In genomic region chr11:100355151-100355951, GRCm38 (mm10) we compare ENCODE assay signal across 8 mouse cellular contexts. TPM values are rescaled to one million over a fixed set of nuclear protein-coding genes. Genes with fewer than 3 reads are reported as not detected.
DNase-seq lines count a peak whose midpoint lies in the region; ATAC-seq lines count a peak whose summit lies in the region.

No protein-coding gene starts in this region.

- peak; percentile 28 to 60 for ATAC-seq in hematopoietic stem cell, adult 5-6 weeks (replicated peaks in 1 of 2; ENCODE audit: insufficient read depth in 1 of 2, low FRiP score in 2 of 2, low TSS enrichment in 1 of 2, low read depth in 1 of 2, poor library complexity in 2 of 2, severe bottlenecking in 2 of 2)

- peak; percentile 82 for DNase-seq in CD4-positive, CD25-positive, alpha-beta regulatory T cell, adult 2 months (ENCODE audit: low read depth, low spot score)
- DNase-seq in MEL-GATA-1-ER (ENCODE audit: extremely low read depth, low read depth), result peak; percentile 39
- peak; percentile 30 to 34 for DNase-seq in cerebellum, postnatal 36 days
- DNase-seq in layer of hippocampus, postnatal 14 days (ENCODE audit: low spot score in 2 of 2), result peak; percentile 49 to 50
- peak; percentile 55 to 70 for DNase-seq in lung, postnatal 4 days
- DNase-seq in right cerebral cortex, postnatal 25 days, result peak; percentile 61
- no peak for DNase-seq in gastrocnemius, postnatal 25 days

RNA-seq across cellular contexts. Expression of gene Hap1, which starts 0.6 kb away (rescaled TPM):
- 0.88 TPM in 1 of 2 replicates, not detected in the other for total RNA-seq in hematopoietic stem cell, adult 5-6 weeks (2017)
- total RNA-seq in layer of hippocampus, postnatal 14 days (2021), result 100 to 1,000 TPM; 110 to 123 TPM
- total RNA-seq in gastrocnemius, postnatal 25 days (2021), result under 1 TPM; 0.27 to 0.28 TPM

RNA-seq across cellular contexts. Expression of gene Gast, which starts 21.1 kb away (rescaled TPM):
- not detected in 2 replicates for total RNA-seq in hematopoietic stem cell, adult 5-6 weeks (2017)
- not detected for total RNA-seq in layer of hippocampus, postnatal 14 days (2021)
- total RNA-seq in gastrocnemius, postnatal 25 days (2021), result not detected

RNA-seq across cellular contexts. Expression of gene Eif1, which starts 35.7 kb away (rescaled TPM):
- 225 and 235 TPM in 2 replicates for total RNA-seq in hematopoietic stem cell, adult 5-6 weeks (2017)
- 100 to 1,000 TPM; 704 to 721 TPM for total RNA-seq in layer of hippocampus, postnatal 14 days (2021)
- total RNA-seq in gastrocnemius, postnatal 25 days (2021), result 1,000 to 10,000 TPM; 1,016 to 1,083 TPM

RNA-seq across cellular contexts. Expression of gene Jup, which starts 42.2 kb away (rescaled TPM):
- total RNA-seq in hematopoietic stem cell, adult 5-6 weeks (2017), result 2.1 and 9.9 TPM in 2 replicates
- 10 to 100 TPM; 40.8 to 43.0 TPM for total RNA-seq in layer of hippocampus, postnatal 14 days (2021)
- 10 to 100 TPM; 72.0 to 79.8 TPM for total RNA-seq in gastrocnemius, postnatal 25 days (2021)

RNA-seq across cellular contexts. Expression of gene P3h4, which starts 59.3 kb away (rescaled TPM):
- total RNA-seq in hematopoietic stem cell, adult 5-6 weeks (2017), result 0.65 and 2.7 TPM in 2 replicates
- total RNA-seq in layer of hippocampus, postnatal 14 days (2021), result 1 to 10 TPM; 7.5 to 8.1 TPM
- total RNA-seq in gastrocnemius, postnatal 25 days (2021), result 1 to 10 TPM; 4.3 to 5.1 TPM

Comparison
In these comparisons a context has a peak if more than half of its experiments do, and no peak if none do; other contexts are left out.
1. RNA of gene Hap1, which starts 0.6 kb away (total RNA-seq): 110 to 123 TPM in layer of hippocampus, postnatal 14 days; 0.27 to 0.28 TPM in gastrocnemius, postnatal 25 days and 0.88 TPM in hematopoietic stem cell, adult 5-6 weeks; every median in the first group is over 10 times any median in the second.